Mouse (Mus musculus): ENCODE data around the gene Supt3. TPM values are rescaled to one million over a fixed set of nuclear protein-coding genes. Genes with fewer than 3 reads are reported as not detected.

The Supt3 gene
- polyA plus RNA-seq, 1 experiment = 7.8 TPM

DNA sequence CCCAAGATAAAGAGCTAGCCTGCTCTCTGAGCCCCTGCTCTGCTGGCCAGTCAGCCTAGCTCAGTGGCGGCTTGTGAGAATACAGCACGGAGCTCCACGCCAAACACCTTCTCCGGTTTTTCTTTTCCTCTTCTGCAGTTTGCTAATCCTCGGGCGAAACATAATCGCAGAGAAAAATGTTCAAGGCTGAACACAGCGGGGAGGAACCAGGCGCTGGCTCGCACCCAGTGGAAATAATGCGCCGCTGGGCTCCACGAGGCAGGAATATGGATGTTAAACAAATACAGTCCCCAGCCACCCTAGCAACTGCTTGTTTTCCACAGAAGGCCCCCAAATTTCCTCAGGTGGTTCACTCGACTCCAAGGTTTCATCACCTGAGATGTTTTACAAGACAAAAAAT, 367.7 kb downstream of the Supt3 start:
- Histone ChIP-seq H3K27me3 (ENCODE audit: control insufficient read depth, insufficient read depth, low read length) (no peaks in the 10 kb centered on the region; the same call in 1 of the 2 replicates), H3K4me3 (replicated peaks; ENCODE audit: insufficient read depth, low read depth, low read length) (no peak overlapping the region), H3K27ac (ENCODE audit: insufficient read depth, low read length) (no peak overlapping the region), H3K4me1 (ENCODE audit: control insufficient read depth, insufficient read depth, low read length) (no peaks in the 10 kb centered on the region)
- DNase-seq = no peak
- 25% methylated on average over 14 of the region's 14 CpGs for WGBS
- TF ChIP-seq CTCF (IDR thresholded peaks at IDR 0.05; ENCODE audit: borderline replicate concordance, insufficient read depth, low read depth, low read length) (no peak), POLR2A (IDR thresholded peaks at IDR 0.05; ENCODE audit: borderline replicate concordance, insufficient read depth, low read length) (no peak)

DNA sequence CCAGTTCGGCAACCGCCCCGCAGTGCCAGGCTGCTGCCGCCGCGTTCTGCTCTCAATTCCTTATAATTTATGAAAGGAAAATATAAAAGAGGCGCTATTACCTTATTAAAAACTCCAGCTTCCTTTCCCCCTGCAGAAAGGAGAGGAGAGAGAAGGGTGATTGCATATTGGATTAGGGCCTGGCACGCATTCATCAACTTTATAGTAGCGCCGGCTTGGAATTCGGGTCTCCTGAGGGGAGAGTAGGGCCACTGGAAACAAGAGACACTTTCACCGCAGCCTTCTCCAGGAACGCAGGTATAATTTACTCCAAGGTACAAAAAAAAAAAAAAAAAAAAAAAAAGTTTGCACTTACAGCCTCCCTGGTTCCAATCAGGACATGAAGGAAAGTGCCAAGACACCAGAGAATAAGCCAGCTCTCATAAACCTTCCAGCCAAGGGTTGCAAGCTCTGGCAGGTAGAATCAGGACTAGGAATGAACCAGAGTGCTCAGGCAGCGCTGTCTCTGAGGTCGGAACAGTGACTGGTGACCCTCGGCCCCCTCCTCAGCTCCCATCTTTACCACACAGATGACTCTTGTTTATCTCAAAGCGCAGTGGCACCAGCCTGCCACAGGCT, 374.5 kb downstream of the Supt3 start:
- TF ChIP-seq CTCF (IDR thresholded peaks at IDR 0.05; ENCODE audit: borderline replicate concordance, insufficient read depth, low read depth, low read length) (no peak), POLR2A (IDR thresholded peaks at IDR 0.05; ENCODE audit: borderline replicate concordance, insufficient read depth, low read length) (no peak)
- DNase-seq = no peak
- Histone ChIP-seq H3K4me1 (ENCODE audit: control insufficient read depth, insufficient read depth, low read length) (no peaks in the 10 kb centered on the region), H3K27me3 (ENCODE audit: control insufficient read depth, insufficient read depth, low read length) (no peaks in the 10 kb centered on the region), H3K4me3 (replicated peaks; ENCODE audit: insufficient read depth, low read depth, low read length) (no peak overlapping the region), H3K27ac (ENCODE audit: insufficient read depth, low read length) (no peak overlapping the region)
- whole genome bisulfite sequencing = 89% methylated on average over 17 of the region's 17 CpGs

DNA sequence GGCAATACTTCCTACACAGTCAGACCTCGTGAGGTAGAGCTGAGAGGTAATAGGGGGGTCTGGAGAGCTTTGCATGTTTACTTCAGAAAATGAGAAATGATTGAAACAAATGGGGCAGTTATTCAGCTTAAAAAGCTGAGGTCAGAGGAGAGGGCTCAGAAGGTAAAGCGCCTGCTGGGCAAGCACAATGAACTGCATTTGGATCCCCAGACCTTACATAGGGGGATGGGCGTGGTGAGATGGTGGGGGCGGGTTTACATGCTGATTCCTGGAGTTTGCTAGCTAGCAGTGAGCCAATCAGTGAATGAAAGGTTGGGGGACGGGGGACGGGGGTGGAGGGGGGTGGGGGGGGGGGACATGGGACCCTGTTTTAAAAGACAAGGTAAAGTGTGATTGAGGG, 376.8 kb downstream of the Supt3 start:
- DNase-seq = no peak
- TF ChIP-seq CTCF (IDR thresholded peaks at IDR 0.05; ENCODE audit: borderline replicate concordance, insufficient read depth, low read depth, low read length) (no peak), POLR2A (IDR thresholded peaks at IDR 0.05; ENCODE audit: borderline replicate concordance, insufficient read depth, low read length) (no peak)
- 42% methylated on average over 6 of the region's 6 CpGs for WGBS
- Histone ChIP-seq H3K27me3 (ENCODE audit: control insufficient read depth, insufficient read depth, low read length) (no peaks in the 10 kb centered on the region), H3K27ac (ENCODE audit: insufficient read depth, low read length) (no peak overlapping the region), H3K4me3 (replicated peaks; ENCODE audit: insufficient read depth, low read depth, low read length) (no peak overlapping the region), H3K4me1 (ENCODE audit: control insufficient read depth, insufficient read depth, low read length) (no peaks in the 10 kb centered on the region)

DNA sequence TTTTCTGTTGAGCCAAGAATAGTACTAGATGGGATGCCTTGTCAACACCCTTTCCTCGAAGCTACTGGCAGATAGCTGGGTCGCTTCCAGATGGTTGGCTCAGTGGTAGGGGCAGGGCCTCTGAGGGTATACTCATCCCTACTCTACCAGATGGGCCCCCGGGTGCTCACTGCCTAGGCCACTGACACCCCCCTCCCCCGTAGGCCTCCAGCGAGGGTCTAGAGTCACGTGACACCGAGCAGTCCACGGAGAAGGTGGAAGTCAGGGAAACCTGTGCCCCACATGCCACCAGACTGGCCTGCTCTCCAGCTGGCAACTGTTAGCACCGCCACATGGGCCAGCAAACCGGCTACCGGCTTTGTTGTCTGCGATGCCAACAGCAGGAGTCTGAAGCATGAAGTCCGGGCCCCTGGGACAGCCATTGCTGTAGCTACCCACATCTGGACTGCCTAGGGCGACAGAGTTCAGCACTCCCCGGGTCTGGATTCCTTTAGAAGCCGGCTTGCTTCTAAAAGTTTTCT, 381.3 kb downstream of the Supt3 start:
- Histone ChIP-seq H3K27ac (ENCODE audit: insufficient read depth, low read length) (no peak overlapping the region), H3K4me3 (replicated peaks; ENCODE audit: insufficient read depth, low read depth, low read length) (no peak overlapping the region), H3K4me1 (ENCODE audit: control insufficient read depth, insufficient read depth, low read length) (no peaks in the 10 kb centered on the region), H3K27me3 (ENCODE audit: control insufficient read depth, insufficient read depth, low read length) (no peaks in the 10 kb centered on the region)
- DNase-seq = peak; percentile 18 to 20
- TF ChIP-seq POLR2A (IDR thresholded peaks at IDR 0.05; ENCODE audit: borderline replicate concordance, insufficient read depth, low read length) (no peak), CTCF (IDR thresholded peaks at IDR 0.05; ENCODE audit: borderline replicate concordance, insufficient read depth, low read depth, low read length) (no peak)
- 14% methylated on average over 16 of the region's 16 CpGs for WGBS

DNA sequence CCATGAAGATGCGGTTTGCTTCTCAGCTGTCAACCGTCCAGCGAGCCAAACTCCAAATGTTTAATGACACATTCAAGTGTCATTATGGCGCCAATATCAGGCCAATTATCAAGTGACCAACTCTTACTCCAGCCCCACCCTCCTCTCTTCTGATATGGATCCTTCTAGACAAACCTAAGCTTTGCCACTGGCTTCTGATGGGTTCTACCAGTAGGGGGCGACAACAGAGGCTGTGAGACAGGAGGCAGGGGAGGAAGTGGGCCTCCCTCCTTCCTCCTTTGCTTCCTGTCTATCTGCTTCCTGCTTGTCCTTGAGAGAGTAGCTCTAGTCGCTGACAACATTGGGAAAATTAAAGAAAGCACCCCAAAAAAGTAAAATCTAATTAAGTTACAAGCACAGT, 383.7 kb downstream of the Supt3 start:
- no peak overlapping the region for H3K27ac ChIP-seq (ENCODE audit: insufficient read depth, low read length)
- TF ChIP-seq POLR2A (IDR thresholded peaks at IDR 0.05; ENCODE audit: borderline replicate concordance, insufficient read depth, low read length) (no peak), CTCF (IDR thresholded peaks at IDR 0.05; ENCODE audit: borderline replicate concordance, insufficient read depth, low read depth, low read length) (no peak)
- WGBS = 90% methylated on average over 6 of the region's 6 CpGs
- no peaks in the 10 kb centered on the region for H3K27me3 ChIP-seq (ENCODE audit: control insufficient read depth, insufficient read depth, low read length)
- no peak overlapping the region for H3K4me3 ChIP-seq (replicated peaks; ENCODE audit: insufficient read depth, low read depth, low read length)
- H3K4me1 ChIP-seq (ENCODE audit: control insufficient read depth, insufficient read depth, low read length) = no peaks in the 10 kb centered on the region
- no peak for DNase-seq

DNA sequence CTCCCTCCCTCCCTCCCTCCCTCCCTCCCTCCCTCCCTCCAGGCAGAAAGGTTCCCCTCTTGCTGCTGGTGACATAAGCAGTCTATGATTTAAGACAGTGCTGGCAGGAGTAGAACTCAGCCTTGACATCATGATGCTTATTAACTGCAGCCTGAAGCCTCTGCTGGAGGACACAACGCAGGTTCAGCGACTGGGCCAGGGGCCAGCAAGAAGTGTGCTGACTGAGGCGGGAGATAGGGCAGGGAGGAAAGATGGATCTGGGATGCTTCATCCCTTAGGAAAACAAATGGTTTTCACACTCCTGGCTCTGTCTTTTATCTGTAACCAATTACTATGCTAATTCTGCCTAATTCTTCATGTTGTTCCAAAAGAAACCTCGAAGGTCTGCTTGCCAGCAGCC, 388.8 kb downstream of the Supt3 start:
- WGBS = 40% methylated on average over 4 of the region's 4 CpGs
- Histone ChIP-seq H3K27ac (ENCODE audit: insufficient read depth, low read length) (no peak overlapping the region), H3K27me3 (ENCODE audit: control insufficient read depth, insufficient read depth, low read length) (no peaks in the 10 kb centered on the region; the same call in 1 of the 2 replicates), H3K4me1 (ENCODE audit: control insufficient read depth, insufficient read depth, low read length) (no peaks in the 10 kb centered on the region), H3K4me3 (replicated peaks; ENCODE audit: insufficient read depth, low read depth, low read length) (no peak overlapping the region)
- no peak for DNase-seq
- TF ChIP-seq POLR2A (IDR thresholded peaks at IDR 0.05; ENCODE audit: borderline replicate concordance, insufficient read depth, low read length) (no peak), CTCF (IDR thresholded peaks at IDR 0.05; ENCODE audit: borderline replicate concordance, insufficient read depth, low read depth, low read length) (no peak)

Other genes with a start within 250 kb of the Supt3 start
- gene Runx2, start 37.6 kb downstream of the Supt3 start, polyA plus RNA-seq (2012; rRNA removed) = 0.68 and 0.95 TPM in 2 replicates

Measured in cerebellum, adult 2 months (tissue).